Mouse (Mus musculus): ENCODE data around the gene Hif1an.

GRCm38 (mm10) chr19:44588036-44588435 is 25.4 kb downstream of the Hif1an start:
- no peak for TF ChIP-seq CTCF (IDR thresholded peaks at IDR 0.05; ENCODE audit: low read depth)
- no peak for TF ChIP-seq EP300 (IDR thresholded peaks at IDR 0.05; ENCODE audit: low read depth)
